Mouse (Mus musculus): ENCODE data around the gene Crcp. TPM values are rescaled to one million over a fixed set of nuclear protein-coding genes. Genes with fewer than 3 reads are reported as not detected.

Gene Crcp
- polyA plus RNA-seq, 1 experiment from 2014 or later = 21.0 TPM

DNA sequence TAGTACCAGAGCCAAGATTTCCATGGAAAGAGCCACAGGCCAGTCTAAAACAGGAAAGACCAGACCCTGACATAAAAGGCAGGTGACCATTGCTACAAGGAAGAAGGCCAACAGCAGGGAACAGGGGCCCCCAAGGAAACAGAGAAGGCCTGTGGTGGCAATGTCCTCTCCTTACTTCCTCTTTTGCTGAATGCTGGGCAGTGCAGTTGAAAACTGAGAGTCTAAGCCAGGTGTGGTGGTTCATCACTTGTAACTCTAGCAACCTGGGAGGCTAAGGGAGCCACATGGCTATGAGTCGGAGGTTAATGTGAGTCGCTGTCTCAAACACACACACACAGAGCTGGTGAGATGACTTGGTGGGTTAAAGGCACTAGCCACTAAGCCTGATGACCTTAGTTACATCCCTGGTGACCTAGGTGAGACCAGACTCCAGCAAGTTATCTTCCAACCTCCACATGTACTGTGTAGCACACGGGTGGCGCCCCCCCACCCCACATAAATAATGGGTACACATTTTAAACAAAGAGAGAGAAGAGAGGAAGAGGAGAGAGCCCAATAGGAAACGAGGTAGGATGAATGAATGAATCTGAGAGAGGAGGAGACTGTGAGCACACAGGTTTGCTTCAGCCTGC lies 27.6 kb upstream of the Crcp start:
- no peaks in the 10 kb centered on the region for H3K9me3 ChIP-seq (replicated peaks; ENCODE audit: control insufficient read depth, low read length)
- no peak overlapping the region for H3K27ac ChIP-seq (ENCODE audit: low read depth, low read length)
- no peaks in the 10 kb centered on the region for H3K27me3 ChIP-seq (ENCODE audit: control insufficient read depth, insufficient read depth, low read length)
- peak overlapping the region; percentile 81 for H3K4me2 ChIP-seq
- WGBS (ENCODE audit: insufficient replicate concordance) = 64% methylated on average over 5 of the region's 5 CpGs
- no peak overlapping the region for H3K9ac ChIP-seq (ENCODE audit: low read depth, low read length)
- peak overlapping the region; percentile 65; the same call in 1 of the 2 replicates for H3K4me3 ChIP-seq (ENCODE audit: low read depth, low read length)
- ATAC-seq (replicated peaks; ENCODE audit: insufficient number of reproducible peaks, low FRiP score, low TSS enrichment) = no peak
- H3K4me1 ChIP-seq (ENCODE audit: control insufficient read depth, insufficient read depth, low read length) = no peaks in the 10 kb centered on the region
- no peaks in the 10 kb centered on the region for H3K36me3 ChIP-seq (ENCODE audit: control insufficient read depth, insufficient read depth, low read length)

DNA sequence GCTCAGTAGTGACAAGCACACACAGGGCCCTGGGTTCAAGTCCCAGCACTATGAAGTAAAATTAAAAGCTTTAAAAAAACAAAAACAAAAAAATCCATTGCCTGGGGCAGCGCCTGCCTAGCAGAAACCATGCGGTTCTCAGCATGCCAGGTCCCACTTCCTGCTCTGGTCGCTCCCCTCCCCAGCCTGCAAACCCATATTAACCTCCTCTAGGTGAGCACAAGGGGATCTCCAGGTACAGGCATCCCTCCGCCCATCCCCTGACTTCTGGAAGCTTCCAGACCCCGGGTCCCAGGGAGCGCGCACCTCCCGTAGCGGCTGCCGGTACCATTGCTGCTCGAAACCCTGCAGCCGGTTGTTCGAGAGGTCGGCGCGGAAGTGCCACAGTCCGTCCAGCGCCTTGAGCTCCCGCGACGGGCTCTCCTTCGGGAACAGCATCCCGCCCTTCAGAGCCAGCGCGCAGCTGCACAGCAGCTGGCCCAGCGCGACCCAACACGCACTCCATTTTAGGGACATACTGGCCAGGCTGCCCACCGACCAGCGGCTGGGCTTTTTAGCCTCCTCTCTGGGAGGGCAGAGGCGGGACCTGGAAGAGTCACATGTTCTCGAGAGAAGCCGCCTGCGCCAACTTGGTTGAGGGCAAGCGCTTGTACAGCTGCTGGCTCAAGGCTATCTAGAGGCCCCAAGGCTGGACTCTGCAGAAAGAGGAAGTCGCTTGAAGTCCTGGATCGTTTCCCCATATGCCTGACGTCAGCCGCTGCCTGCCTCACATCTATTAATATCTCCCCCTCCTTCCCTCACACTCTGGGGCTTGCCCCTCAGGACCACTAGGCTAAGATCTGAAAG lies 26.6 kb upstream of the Crcp start, which contains the start of gene Gusb:
Gusb (minus strand) TSS at position 749 of the 846 bp plus-strand sequence.
- H3K9me3 ChIP-seq (replicated peaks; ENCODE audit: control insufficient read depth, low read length) = no peaks in the 10 kb centered on the region
- peak within 1 kb of the TSS; percentile 77 for H3K9ac ChIP-seq (ENCODE audit: low read depth, low read length)
- no peaks in the 10 kb centered on the region for H3K36me3 ChIP-seq (ENCODE audit: control insufficient read depth, insufficient read depth, low read length)
- H3K4me1 ChIP-seq (ENCODE audit: control insufficient read depth, insufficient read depth, low read length) = no peaks in the 10 kb centered on the region
- WGBS (ENCODE audit: insufficient replicate concordance) = under 1% methylated on average over 39 of the region's 39 CpGs
- peak within 1 kb of the TSS; percentile 76 for H3K27ac ChIP-seq (ENCODE audit: low read depth, low read length)
- H3K4me3 ChIP-seq (ENCODE audit: low read depth, low read length) = peak within 1 kb of the TSS; percentile 65
- ATAC-seq (replicated peaks; ENCODE audit: insufficient number of reproducible peaks, low FRiP score, low TSS enrichment) = peak; percentile 88
- peak within 1 kb of the TSS; percentile 81 for H3K4me2 ChIP-seq
- H3K27me3 ChIP-seq (ENCODE audit: control insufficient read depth, insufficient read depth, low read length) = no peaks in the 10 kb centered on the region

- Histone ChIP-seq H3K27me3 (ENCODE audit: control insufficient read depth, insufficient read depth, low read length) (no peaks in the 10 kb centered on the region), H3K9me3 (replicated peaks; ENCODE audit: control insufficient read depth, low read length) (no peaks in the 10 kb centered on the region), H3K4me1 (ENCODE audit: control insufficient read depth, insufficient read depth, low read length) (no peaks in the 10 kb centered on the region), H3K9ac (ENCODE audit: low read depth, low read length) (peak overlapping the region; percentile 77), H3K4me3 (ENCODE audit: low read depth, low read length) (peak overlapping the region; percentile 65), H3K27ac (ENCODE audit: low read depth, low read length) (peak overlapping the region; percentile 76), H3K4me2 (peak overlapping the region; percentile 81), H3K36me3 (ENCODE audit: control insufficient read depth, insufficient read depth, low read length) (no peaks in the 10 kb centered on the region)
- ATAC-seq (replicated peaks; ENCODE audit: insufficient number of reproducible peaks, low FRiP score, low TSS enrichment) = no peak
- 35% methylated on average over 7 of the region's 7 CpGs for WGBS (ENCODE audit: insufficient replicate concordance)
These were observed 25.9 kb upstream of the Crcp start for GRCm38 (mm10) chr5:130003229-130003628.

DNA sequence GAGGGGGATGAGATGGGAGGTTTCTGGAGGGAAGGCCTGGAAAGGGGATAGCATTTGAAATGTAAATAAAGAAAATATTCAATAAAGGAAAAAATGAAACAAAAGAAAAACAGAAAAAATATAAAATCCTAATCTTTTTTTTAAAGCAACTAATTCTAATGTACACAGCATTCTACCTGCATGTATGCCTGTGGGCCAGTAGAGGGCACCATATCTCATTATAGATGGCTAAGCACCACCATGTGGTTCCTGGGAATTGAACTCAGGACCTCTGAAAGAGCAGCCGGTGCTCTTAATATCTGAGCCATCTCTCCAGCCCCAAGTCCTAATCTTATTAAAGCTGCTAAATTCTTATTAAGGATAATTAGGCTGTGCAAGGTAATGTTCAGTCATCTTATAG lies 21.7 kb upstream of the Crcp start:
- Histone ChIP-seq H3K4me3 (ENCODE audit: low read depth, low read length) (no peak overlapping the region), H3K27ac (ENCODE audit: low read depth, low read length) (no peak overlapping the region), H3K27me3 (ENCODE audit: control insufficient read depth, insufficient read depth, low read length) (no peaks in the 10 kb centered on the region), H3K9ac (ENCODE audit: low read depth, low read length) (no peak overlapping the region), H3K9me3 (replicated peaks; ENCODE audit: control insufficient read depth, low read length) (0 out of 2 replicates have a peak, but pooled peaks cover 6% of the 10 kb centered on the region), H3K4me1 (ENCODE audit: control insufficient read depth, insufficient read depth, low read length) (no peaks in the 10 kb centered on the region), H3K4me2 (no peak overlapping the region), H3K36me3 (ENCODE audit: control insufficient read depth, insufficient read depth, low read length) (no peaks in the 10 kb centered on the region; the same call in none of the 2 replicates)
- 91% methylated on average over 1 of the region's 1 CpGs for WGBS (ENCODE audit: insufficient replicate concordance)
- ATAC-seq (replicated peaks; ENCODE audit: insufficient number of reproducible peaks, low FRiP score, low TSS enrichment) = no peak

DNA sequence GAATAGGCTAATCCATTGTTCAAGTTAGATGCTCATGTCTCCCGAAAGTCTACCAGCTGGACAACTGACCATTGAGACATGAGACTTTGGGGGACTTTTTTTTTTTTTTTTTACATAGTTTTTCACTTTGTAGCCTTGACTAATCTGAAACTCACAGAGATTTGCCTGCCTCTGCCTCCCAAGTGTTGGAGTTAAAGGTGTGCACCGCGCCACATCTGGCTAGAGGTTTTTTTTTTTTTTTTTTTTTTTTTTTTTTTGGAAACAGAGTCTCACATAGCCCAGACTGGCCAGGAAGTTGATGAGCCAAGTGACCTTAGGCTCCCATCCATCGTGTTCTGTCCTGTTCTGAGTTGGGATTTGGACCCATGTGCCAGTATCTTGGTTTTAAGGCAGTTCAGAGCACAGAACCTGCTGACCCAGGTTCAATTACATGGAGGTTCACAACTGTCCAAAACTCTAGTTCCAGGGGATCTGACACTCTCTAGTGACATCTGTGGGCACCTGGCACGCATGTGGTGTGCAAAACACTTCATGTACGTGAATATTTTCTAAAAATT lies 21.0 kb upstream of the Crcp start:
- no peak for ATAC-seq (replicated peaks; ENCODE audit: insufficient number of reproducible peaks, low FRiP score, low TSS enrichment)
- Histone ChIP-seq H3K36me3 (ENCODE audit: control insufficient read depth, insufficient read depth, low read length) (no peaks in the 10 kb centered on the region; the same call in none of the 2 replicates), H3K4me2 (no peak overlapping the region), H3K4me1 (ENCODE audit: control insufficient read depth, insufficient read depth, low read length) (no peaks in the 10 kb centered on the region), H3K27me3 (ENCODE audit: control insufficient read depth, insufficient read depth, low read length) (no peaks in the 10 kb centered on the region), H3K9ac (ENCODE audit: low read depth, low read length) (no peak overlapping the region), H3K9me3 (replicated peaks; ENCODE audit: control insufficient read depth, low read length) (0 out of 2 replicates have a peak, but pooled peaks cover 6% of the 10 kb centered on the region), H3K4me3 (ENCODE audit: low read depth, low read length) (no peak overlapping the region), H3K27ac (ENCODE audit: low read depth, low read length) (no peak overlapping the region)
- WGBS (ENCODE audit: insufficient replicate concordance) = 73% methylated on average over 6 of the region's 6 CpGs

DNA sequence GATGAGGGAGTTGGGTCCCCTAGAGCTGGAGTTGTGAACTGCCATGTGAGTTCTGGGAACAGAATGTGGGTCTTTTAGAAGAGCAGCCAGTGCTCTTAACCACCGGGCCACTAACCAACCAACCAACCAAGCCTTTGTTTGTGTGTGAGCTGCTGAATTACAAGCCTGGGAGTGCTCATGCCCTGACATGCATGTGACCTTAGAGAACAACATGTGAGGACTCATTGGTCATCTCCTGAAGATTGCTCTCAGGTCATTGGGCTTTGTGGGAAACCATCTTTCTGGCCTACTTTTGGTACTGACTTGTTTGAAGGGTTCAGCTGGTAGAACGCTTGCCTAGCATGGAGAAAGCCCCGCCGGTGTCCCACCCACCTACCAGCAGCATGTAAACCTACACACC lies 19.3 kb upstream of the Crcp start:
- no peaks in the 10 kb centered on the region for H3K27me3 ChIP-seq (ENCODE audit: control insufficient read depth, insufficient read depth, low read length)
- no peak overlapping the region for H3K9ac ChIP-seq (ENCODE audit: low read depth, low read length)
- WGBS (ENCODE audit: insufficient replicate concordance) = 97% methylated on average over 4 of the region's 4 CpGs
- no peak overlapping the region for H3K4me2 ChIP-seq
- no peaks in the 10 kb centered on the region; the same call in none of the 2 replicates for H3K36me3 ChIP-seq (ENCODE audit: control insufficient read depth, insufficient read depth, low read length)
- H3K4me1 ChIP-seq (ENCODE audit: control insufficient read depth, insufficient read depth, low read length) = no peaks in the 10 kb centered on the region
- H3K9me3 ChIP-seq (replicated peaks; ENCODE audit: control insufficient read depth, low read length) = 0 out of 2 replicates have a peak, but pooled peaks cover 6% of the 10 kb centered on the region
- ATAC-seq (replicated peaks; ENCODE audit: insufficient number of reproducible peaks, low FRiP score, low TSS enrichment) = no peak
- no peak overlapping the region for H3K4me3 ChIP-seq (ENCODE audit: low read depth, low read length)
- H3K27ac ChIP-seq (ENCODE audit: low read depth, low read length) = no peak overlapping the region

DNA sequence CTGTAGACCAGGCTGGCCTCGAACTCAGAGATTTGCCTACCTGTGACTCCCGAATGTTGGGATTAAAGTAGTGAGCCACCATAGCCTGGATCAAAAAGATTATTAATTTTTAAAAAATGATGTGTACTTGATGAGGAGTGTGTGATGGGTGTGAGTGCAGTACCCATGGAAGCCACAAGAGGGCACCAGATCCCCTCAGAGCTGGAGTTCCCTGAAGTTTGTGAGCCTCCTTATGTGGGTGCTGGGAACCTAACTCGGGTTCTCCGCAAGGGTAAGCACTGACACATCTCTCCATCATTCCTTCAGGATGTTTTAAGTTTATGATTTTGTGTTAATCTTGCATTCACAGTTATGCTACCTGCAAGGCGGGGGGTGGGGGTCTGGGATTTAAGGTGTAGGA lies 18.1 kb upstream of the Crcp start:
- Histone ChIP-seq H3K27me3 (ENCODE audit: control insufficient read depth, insufficient read depth, low read length) (no peaks in the 10 kb centered on the region), H3K4me2 (no peak overlapping the region), H3K9me3 (replicated peaks; ENCODE audit: control insufficient read depth, low read length) (0 out of 2 replicates have a peak, but pooled peaks cover 6% of the 10 kb centered on the region), H3K36me3 (ENCODE audit: control insufficient read depth, insufficient read depth, low read length) (no peaks in the 10 kb centered on the region; the same call in none of the 2 replicates), H3K4me1 (ENCODE audit: control insufficient read depth, insufficient read depth, low read length) (no peaks in the 10 kb centered on the region), H3K9ac (ENCODE audit: low read depth, low read length) (no peak overlapping the region), H3K4me3 (ENCODE audit: low read depth, low read length) (no peak overlapping the region), H3K27ac (ENCODE audit: low read depth, low read length) (no peak overlapping the region)
- no peak for ATAC-seq (replicated peaks; ENCODE audit: insufficient number of reproducible peaks, low FRiP score, low TSS enrichment)
- WGBS (ENCODE audit: insufficient replicate concordance) = 88% methylated on average over 5 of the region's 5 CpGs

DNA sequence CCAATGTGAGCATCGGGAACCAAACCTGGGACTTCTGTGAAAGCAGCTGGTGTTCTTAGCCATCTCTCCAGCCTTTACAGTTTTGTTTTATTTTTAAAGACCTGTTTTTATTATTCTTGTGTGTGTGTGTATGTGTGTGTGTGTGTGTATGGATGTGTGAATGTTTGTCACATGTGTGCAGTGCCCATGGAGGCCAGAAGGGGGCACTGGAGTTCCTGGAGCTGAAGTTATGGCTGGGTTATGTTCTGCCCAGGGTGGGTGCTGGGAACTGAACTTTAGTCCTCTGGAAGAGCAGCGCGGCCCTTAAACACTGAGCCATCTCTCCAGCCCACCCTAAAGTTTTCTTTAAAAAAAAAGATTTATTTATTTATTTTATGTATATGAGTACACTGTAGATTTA lies 14.0 kb upstream of the Crcp start:
- no peaks in the 10 kb centered on the region for H3K4me1 ChIP-seq (ENCODE audit: control insufficient read depth, insufficient read depth, low read length)
- H3K4me3 ChIP-seq (ENCODE audit: low read depth, low read length) = no peak overlapping the region
- no peak for ATAC-seq (replicated peaks; ENCODE audit: insufficient number of reproducible peaks, low FRiP score, low TSS enrichment)
- no peaks in the 10 kb centered on the region for H3K27me3 ChIP-seq (ENCODE audit: control insufficient read depth, insufficient read depth, low read length)
- no peak overlapping the region for H3K27ac ChIP-seq (ENCODE audit: low read depth, low read length)
- no peak overlapping the region for H3K4me2 ChIP-seq
- WGBS (ENCODE audit: insufficient replicate concordance) = 93% methylated on average over 3 of the region's 3 CpGs
- 0 out of 2 replicates have a peak, but pooled peaks cover 6% of the 10 kb centered on the region for H3K9me3 ChIP-seq (replicated peaks; ENCODE audit: control insufficient read depth, low read length)
- no peaks in the 10 kb centered on the region; the same call in none of the 2 replicates for H3K36me3 ChIP-seq (ENCODE audit: control insufficient read depth, insufficient read depth, low read length)
- no peak overlapping the region for H3K9ac ChIP-seq (ENCODE audit: low read depth, low read length)
